Mouse (Mus musculus) adrenal gland, adult 10 weeks (tissue): ENCODE results near the gene Gm15262. TPM values are rescaled to one million over a fixed set of nuclear protein-coding genes. Genes with fewer than 3 reads are reported as not detected.

Source experiments
- polyA plus RNA-seq: library from polyadenylated mRNA; stranded (reverse); fragments of 350-450 nt; fragmentation: Illumina TruSeq; extraction: RNeasy Lipid Tissue Mini Kit (QIAGEN cat#74804); gene quantifications from one replicate; pipeline ENCODE4 v1.2.3, GENCODE M21; 2014; ENCODE audit warnings: low read depth, low replicate concordance

Gene Gm15262
- not detected for polyA plus RNA-seq

GRCm38 (mm10) chrX:161287156-161287555 is at the start of gene Gm15262:
Gm15262 (plus strand) TSS chrX:161287456.

Other genes with a start within 250 kb of the Gm15262 start
- gene Scml2, start 170.3 kb upstream of the Gm15262 start, polyA plus RNA-seq = 2.2 TPM